Mouse (Mus musculus): Measurements from ENCODE around the gene Ankrd60.

Ankrd60 gene

GRCm38 (mm10) chr2:173577669-173578557, at the start of gene Ankrd60:
Gene Ankrd60, minus strand, starts transcription at chr2:173578365.
- DNase-seq (ENCODE audit: low read depth, low spot score), result no peak

GRCm38 (mm10) chr2:173625786-173626185, 47.6 kb upstream of the Ankrd60 start:
- no peak for DNase-seq (ENCODE audit: low read depth, low spot score)

GRCm38 (mm10) chr2:173624667-173625066, 46.5 kb upstream of the Ankrd60 start:
- DNase-seq (ENCODE audit: low read depth, low spot score), result no peak

GRCm38 (mm10) chr2:173622173-173622601, 44.0 kb upstream of the Ankrd60 start:
- peak; percentile 25 for DNase-seq (ENCODE audit: low read depth, low spot score)

- no peak for DNase-seq (ENCODE audit: low read depth, low spot score)
Measured at GRCm38 (mm10) chr2:173620645-173621044, 42.5 kb upstream of the Ankrd60 start.

GRCm38 (mm10) chr2:173619132-173619531, 41.0 kb upstream of the Ankrd60 start:
- DNase-seq (ENCODE audit: low read depth, low spot score), result no peak

GRCm38 (mm10) chr2:173616156-173616555, 38.0 kb upstream of the Ankrd60 start:
- DNase-seq (ENCODE audit: low read depth, low spot score), result no peak

- DNase-seq (ENCODE audit: low read depth, low spot score), result peak; percentile 21
Measured at GRCm38 (mm10) chr2:173615378-173616081, 37.4 kb upstream of the Ankrd60 start.

GRCm38 (mm10) chr2:173608020-173608958, 30.1 kb upstream of the Ankrd60 start:
- no peak for DNase-seq (ENCODE audit: low read depth, low spot score)

GRCm38 (mm10) chr2:173606415-173606804, 28.2 kb upstream of the Ankrd60 start:
- DNase-seq (ENCODE audit: low read depth, low spot score), result no peak

- DNase-seq (ENCODE audit: low read depth, low spot score), result no peak
Measured at GRCm38 (mm10) chr2:173605713-173606414, 27.7 kb upstream of the Ankrd60 start.

GRCm38 (mm10) chr2:173601861-173602260, 23.7 kb upstream of the Ankrd60 start:
- no peak for DNase-seq (ENCODE audit: low read depth, low spot score)

GRCm38 (mm10) chr2:173595374-173595781, 17.2 kb upstream of the Ankrd60 start:
- no peak for DNase-seq (ENCODE audit: low read depth, low spot score)

- no peak for DNase-seq (ENCODE audit: low read depth, low spot score)
Measured at GRCm38 (mm10) chr2:173594313-173595063, 16.3 kb upstream of the Ankrd60 start.

- no peak for DNase-seq (ENCODE audit: low read depth, low spot score)
Measured at GRCm38 (mm10) chr2:173593841-173594240, 15.7 kb upstream of the Ankrd60 start.

GRCm38 (mm10) chr2:173592781-173593180, 14.6 kb upstream of the Ankrd60 start:
- DNase-seq (ENCODE audit: low read depth, low spot score), result no peak

- no peak for DNase-seq (ENCODE audit: low read depth, low spot score)
Measured at GRCm38 (mm10) chr2:173587411-173587810, 9.2 kb upstream of the Ankrd60 start.

GRCm38 (mm10) chr2:173586118-173586968, 8.2 kb upstream of the Ankrd60 start:
- DNase-seq (ENCODE audit: low read depth, low spot score), result peak; percentile 38

Measured in brain, adult 2 months (tissue).